Mouse (Mus musculus): ENCODE results near the gene Mill2. TPM values are rescaled to one million over a fixed set of nuclear protein-coding genes. Genes with fewer than 3 reads are reported as not detected.
"Not testable (repeated sequence)": the region's sequence is repeated elsewhere in the genome, so short reads cannot be mapped to it uniquely, and the experiment has no call there.

Mill2 gene
- polyA plus RNA-seq, 1 experiment from 2014 or later = 0.43 TPM

- Histone ChIP-seq H3K9me3 (ENCODE audit: control insufficient read depth, low read length) (no peaks in the 10 kb centered on the region; the same call in 1 of the 2 replicates), H3K9ac (replicated peaks; ENCODE audit: low read length) (no peak overlapping the region), H3K4me2 (ENCODE audit: low read length) (no peak overlapping the region), H3K4me1 (ENCODE audit: control insufficient read depth, insufficient read depth, low read length) (no peaks in the 10 kb centered on the region), H3K27me3 (ENCODE audit: control insufficient read depth, insufficient read depth, low read length) (no peaks in the 10 kb centered on the region), H3K4me3 (replicated peaks; ENCODE audit: low read depth, low read length) (no peak overlapping the region), H3K27ac (replicated peaks; ENCODE audit: low read depth, low read length) (no peak overlapping the region), H3K36me3 (ENCODE audit: control insufficient read depth, insufficient read depth, low read length) (no peaks in the 10 kb centered on the region)
- no peak for DNase-seq
- WGBS = 91% methylated on average over 2 of the region's 2 CpGs
- ATAC-seq (ENCODE audit: low FRiP score, low TSS enrichment) = no peak
Observed at GRCm38 (mm10) chr7:18868491-18868890, 28.7 kb downstream of the Mill2 start.

- not testable (repeated sequence) for H3K4me3 ChIP-seq (replicated peaks; ENCODE audit: low read depth, low read length); H3K9ac ChIP-seq (replicated peaks; ENCODE audit: low read length); H3K27me3 ChIP-seq (ENCODE audit: control insufficient read depth, insufficient read depth, low read length); ATAC-seq (ENCODE audit: low FRiP score, low TSS enrichment); H3K9me3 ChIP-seq (ENCODE audit: control insufficient read depth, low read length); DNase-seq; H3K27ac ChIP-seq (replicated peaks; ENCODE audit: low read depth, low read length); H3K4me2 ChIP-seq (ENCODE audit: low read length); H3K36me3 ChIP-seq (ENCODE audit: control insufficient read depth, insufficient read depth, low read length); H3K4me1 ChIP-seq (ENCODE audit: control insufficient read depth, insufficient read depth, low read length)
- WGBS = no CpG with 5 or more reads among the region's 8 CpGs
Observed at GRCm38 (mm10) chr7:18871031-18871430, 31.3 kb downstream of the Mill2 start, which contains the start of gene Pglyrp1. Gene Pglyrp1, plus strand, starts transcription at chr7:18871331.

GRCm38 (mm10) chr7:18872014-18872802 lies 32.4 kb downstream of the Mill2 start:
- Histone ChIP-seq H3K4me1 (ENCODE audit: control insufficient read depth, insufficient read depth, low read length) (no peaks in the 10 kb centered on the region), H3K27me3 (ENCODE audit: control insufficient read depth, insufficient read depth, low read length) (no peaks in the 10 kb centered on the region), H3K27ac (replicated peaks; ENCODE audit: low read depth, low read length) (no peak overlapping the region), H3K9me3 (ENCODE audit: control insufficient read depth, low read length) (no peaks in the 10 kb centered on the region; the same call in 1 of the 2 replicates), H3K9ac (replicated peaks; ENCODE audit: low read length) (peak overlapping the region; percentile 34; the same call in 1 of the 2 replicates), H3K4me3 (replicated peaks; ENCODE audit: low read depth, low read length) (peak overlapping the region; percentile 35), H3K36me3 (ENCODE audit: control insufficient read depth, insufficient read depth, low read length) (no peaks in the 10 kb centered on the region), H3K4me2 (ENCODE audit: low read length) (peak overlapping the region; percentile 71)
- 34% methylated on average over 13 of the region's 14 CpGs for WGBS
- ATAC-seq (ENCODE audit: low FRiP score, low TSS enrichment) (peak; percentile 71), DNase-seq (peak; percentile 58)

GRCm38 (mm10) chr7:18872816-18873215 lies 33.0 kb downstream of the Mill2 start:
- DNase-seq (peak; percentile 45), ATAC-seq (ENCODE audit: low FRiP score, low TSS enrichment) (peak; percentile 66; the same call in 1 of the 2 replicates)
- whole genome bisulfite sequencing = 2% methylated on average over 7 of the region's 7 CpGs
- Histone ChIP-seq H3K27me3 (ENCODE audit: control insufficient read depth, insufficient read depth, low read length) (no peaks in the 10 kb centered on the region), H3K4me1 (ENCODE audit: control insufficient read depth, insufficient read depth, low read length) (no peaks in the 10 kb centered on the region), H3K36me3 (ENCODE audit: control insufficient read depth, insufficient read depth, low read length) (no peaks in the 10 kb centered on the region), H3K27ac (replicated peaks; ENCODE audit: low read depth, low read length) (no peak overlapping the region), H3K4me3 (replicated peaks; ENCODE audit: low read depth, low read length) (peak overlapping the region; percentile 35), H3K9me3 (ENCODE audit: control insufficient read depth, low read length) (no peaks in the 10 kb centered on the region; the same call in 1 of the 2 replicates), H3K4me2 (ENCODE audit: low read length) (peak overlapping the region; percentile 71), H3K9ac (replicated peaks; ENCODE audit: low read length) (peak overlapping the region; percentile 34; the same call in 1 of the 2 replicates)

GRCm38 (mm10) chr7:18873253-18873652 lies 33.5 kb downstream of the Mill2 start:
- H3K27ac ChIP-seq (replicated peaks; ENCODE audit: low read depth, low read length) = no peak overlapping the region
- peak; percentile 82 for ATAC-seq (ENCODE audit: low FRiP score, low TSS enrichment)
- no peaks in the 10 kb centered on the region for H3K9me3 ChIP-seq (ENCODE audit: control insufficient read depth, low read length)
- H3K27me3 ChIP-seq (ENCODE audit: control insufficient read depth, insufficient read depth, low read length) = no peaks in the 10 kb centered on the region
- no peaks in the 10 kb centered on the region for H3K4me1 ChIP-seq (ENCODE audit: control insufficient read depth, insufficient read depth, low read length)
- no peaks in the 10 kb centered on the region for H3K36me3 ChIP-seq (ENCODE audit: control insufficient read depth, insufficient read depth, low read length)
- peak; percentile 93 for DNase-seq
- peak overlapping the region; percentile 30; the same call in 1 of the 2 replicates for H3K9ac ChIP-seq (replicated peaks; ENCODE audit: low read length)
- peak overlapping the region; percentile 35 for H3K4me3 ChIP-seq (replicated peaks; ENCODE audit: low read depth, low read length)
- under 1% methylated on average over 10 of the region's 10 CpGs for WGBS
- H3K4me2 ChIP-seq (ENCODE audit: low read length) = peak overlapping the region; percentile 71

GRCm38 (mm10) chr7:18875372-18875771 lies 35.6 kb downstream of the Mill2 start:
- H3K36me3 ChIP-seq (ENCODE audit: control insufficient read depth, insufficient read depth, low read length) = no peaks in the 10 kb centered on the region
- H3K9me3 ChIP-seq (ENCODE audit: control insufficient read depth, low read length) = no peaks in the 10 kb centered on the region
- H3K4me1 ChIP-seq (ENCODE audit: control insufficient read depth, insufficient read depth, low read length) = no peaks in the 10 kb centered on the region
- H3K4me3 ChIP-seq (replicated peaks; ENCODE audit: low read depth, low read length) = no peak overlapping the region
- no peak overlapping the region for H3K4me2 ChIP-seq (ENCODE audit: low read length)
- no peak for ATAC-seq (ENCODE audit: low FRiP score, low TSS enrichment)
- WGBS = 86% methylated on average over 5 of the region's 5 CpGs
- DNase-seq = no peak
- H3K27me3 ChIP-seq (ENCODE audit: control insufficient read depth, insufficient read depth, low read length) = no peaks in the 10 kb centered on the region
- H3K9ac ChIP-seq (replicated peaks; ENCODE audit: low read length) = no peak overlapping the region
- H3K27ac ChIP-seq (replicated peaks; ENCODE audit: low read depth, low read length) = no peak overlapping the region

- no peak for ATAC-seq (ENCODE audit: low FRiP score, low TSS enrichment)
Observed at GRCm38 (mm10) chr7:18878691-18879090, 38.9 kb downstream of the Mill2 start.

GRCm38 (mm10) chr7:18883991-18884744 lies 44.4 kb downstream of the Mill2 start:
- WGBS = 72% methylated on average over 9 of the region's 9 CpGs
- no peaks in the 10 kb centered on the region for H3K36me3 ChIP-seq (ENCODE audit: control insufficient read depth, insufficient read depth, low read length)
- no peaks in the 10 kb centered on the region for H3K4me1 ChIP-seq (ENCODE audit: control insufficient read depth, insufficient read depth, low read length)
- no peak overlapping the region for H3K4me2 ChIP-seq (ENCODE audit: low read length)
- DNase-seq (no peak), ATAC-seq (ENCODE audit: low FRiP score, low TSS enrichment) (no peak)
- no peak overlapping the region for H3K27ac ChIP-seq (replicated peaks; ENCODE audit: low read depth, low read length)
- no peak overlapping the region for H3K4me3 ChIP-seq (replicated peaks; ENCODE audit: low read depth, low read length)
- no peaks in the 10 kb centered on the region for H3K9me3 ChIP-seq (ENCODE audit: control insufficient read depth, low read length)
- H3K27me3 ChIP-seq (ENCODE audit: control insufficient read depth, insufficient read depth, low read length) = no peaks in the 10 kb centered on the region
- H3K9ac ChIP-seq (replicated peaks; ENCODE audit: low read length) = no peak overlapping the region

More at GRCm38 (mm10) chr7:18878691-18879090, 38.9 kb downstream of the Mill2 start:
- H3K9me3 ChIP-seq (ENCODE audit: control insufficient read depth, low read length) = no peaks in the 10 kb centered on the region
- H3K4me1 ChIP-seq (ENCODE audit: control insufficient read depth, insufficient read depth, low read length) = no peaks in the 10 kb centered on the region
- 79% methylated on average over 7 of the region's 7 CpGs for WGBS
- H3K27me3 ChIP-seq (ENCODE audit: control insufficient read depth, insufficient read depth, low read length) = no peaks in the 10 kb centered on the region
- no peak for DNase-seq
- no peak overlapping the region for H3K27ac ChIP-seq (replicated peaks; ENCODE audit: low read depth, low read length)
- H3K4me2 ChIP-seq (ENCODE audit: low read length) = no peak overlapping the region
- H3K9ac ChIP-seq (replicated peaks; ENCODE audit: low read length) = no peak overlapping the region
- no peak overlapping the region for H3K4me3 ChIP-seq (replicated peaks; ENCODE audit: low read depth, low read length)
- H3K36me3 ChIP-seq (ENCODE audit: control insufficient read depth, insufficient read depth, low read length) = no peaks in the 10 kb centered on the region

Data from midbrain, embryonic 14.5 days (tissue).